Mouse (Mus musculus): Measurements from ENCODE around the gene Cox7a1. TPM values are rescaled to one million over a fixed set of nuclear protein-coding genes. Genes with fewer than 3 reads are reported as not detected.
"Not testable (repeated sequence)": the region's sequence is repeated elsewhere in the genome, so short reads cannot be mapped to it uniquely, and the experiment has no call there.

Cox7a1 gene
- 5.6 and 7.7 TPM in 2 replicates for polyA plus RNA-seq (2012; rRNA removed)

DNA sequence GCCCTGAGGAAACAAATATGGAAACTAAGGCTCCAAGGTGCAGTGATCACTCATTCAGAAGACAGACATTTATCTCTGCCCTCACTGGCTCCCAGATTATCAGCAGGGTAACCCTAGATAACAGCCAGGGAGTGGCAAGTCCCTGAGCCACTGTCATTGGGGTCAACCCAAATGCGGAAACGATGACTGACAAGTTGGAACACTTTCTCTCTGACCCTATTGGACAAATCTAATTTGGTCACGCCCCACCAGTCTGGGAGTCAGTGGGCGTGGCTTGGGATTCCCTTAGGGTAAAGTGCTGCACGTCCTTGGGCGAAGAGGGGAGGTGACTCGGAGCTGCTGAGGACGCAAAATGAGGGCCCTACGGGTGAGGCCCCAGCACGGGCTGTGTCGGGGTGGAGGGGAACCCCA is at the start of gene Cox7a1:
Gene Cox7a1 (plus strand): TSS at position 266 of the 411 bp plus-strand sequence.
- peak in 1 of 2 experiments; percentile 74 for DNase-seq (ENCODE audit: extremely low spot score in 1 of 2, low spot score in 1 of 2)

- DNase-seq (ENCODE audit: extremely low spot score in 1 of 2, low spot score in 1 of 2), result no peak
Measured at GRCm38 (mm10) chr7:30136826-30137225, 47.1 kb upstream of the Cox7a1 start.

DNA sequence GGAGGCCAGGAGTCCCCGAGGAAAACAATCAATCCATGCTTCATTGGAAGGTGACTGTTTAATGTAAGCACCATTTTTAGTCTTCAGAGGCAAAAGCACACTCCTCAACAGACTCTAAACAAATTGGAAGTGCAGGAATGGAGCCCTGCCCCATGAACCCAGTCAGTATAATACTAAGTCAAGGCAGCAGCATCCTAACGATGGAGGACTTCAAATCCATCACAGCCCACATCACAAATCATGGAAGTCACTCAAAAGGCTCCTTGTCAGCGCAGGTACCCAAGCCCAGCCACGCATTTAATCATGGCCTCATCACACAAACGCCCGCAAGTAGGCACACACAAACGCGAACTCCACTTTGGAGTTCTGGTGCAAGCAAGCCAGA is 40.8 kb upstream of the Cox7a1 start:
- DNase-seq (ENCODE audit: extremely low spot score in 1 of 2, low spot score in 1 of 2), result no peak

- peak; percentile 23 to 75 for DNase-seq (ENCODE audit: extremely low spot score in 1 of 2, low spot score in 1 of 2)
Measured at GRCm38 (mm10) chr7:30143555-30144209, 40.3 kb upstream of the Cox7a1 start.

- no peak for DNase-seq (ENCODE audit: extremely low spot score in 1 of 2, low spot score in 1 of 2)
Measured at GRCm38 (mm10) chr7:30147011-30147410, 36.9 kb upstream of the Cox7a1 start.

DNA sequence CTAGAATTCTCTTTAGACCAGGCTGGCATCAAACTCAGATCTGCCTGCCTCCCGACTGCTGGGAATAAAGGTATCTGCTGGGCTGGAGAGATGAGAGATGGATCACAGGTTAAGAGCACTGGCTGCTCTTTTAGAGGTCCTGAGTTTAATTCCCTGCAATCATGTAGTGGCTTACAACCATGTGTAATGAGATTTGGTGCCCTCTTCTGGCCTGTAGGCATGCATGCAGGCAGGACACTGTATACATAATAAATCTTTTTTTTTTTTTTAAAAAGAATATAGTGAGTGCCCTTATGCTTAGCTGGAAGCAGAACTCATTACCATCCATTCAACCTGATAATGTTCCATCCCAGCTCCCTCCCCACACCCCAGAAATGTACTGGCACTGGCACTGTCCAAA is 29.9 kb upstream of the Cox7a1 start:
- no peak for DNase-seq (ENCODE audit: extremely low spot score in 1 of 2, low spot score in 1 of 2)

- no peak for DNase-seq (ENCODE audit: extremely low spot score in 1 of 2, low spot score in 1 of 2)
Measured at GRCm38 (mm10) chr7:30155507-30155906, 28.4 kb upstream of the Cox7a1 start.

DNA sequence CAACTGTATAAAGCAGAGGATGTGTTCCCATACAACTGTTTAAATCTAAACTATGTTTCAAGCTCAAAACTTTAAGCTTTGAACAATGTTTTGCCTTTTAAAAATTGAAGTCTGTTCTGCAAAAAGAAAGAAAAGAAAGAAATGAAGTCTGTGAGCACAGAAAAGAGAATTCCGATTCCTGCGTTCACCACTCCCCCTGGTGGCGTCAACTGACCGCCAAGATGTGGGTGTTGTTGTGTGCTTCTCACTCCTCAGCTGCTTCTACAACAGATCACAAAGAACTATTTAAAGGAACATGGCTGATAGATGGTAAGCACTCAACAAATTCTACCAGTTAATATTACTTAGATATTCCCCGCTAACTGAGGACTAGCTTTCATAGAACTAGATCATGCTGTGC is 20.8 kb upstream of the Cox7a1 start:
- no peak for DNase-seq (ENCODE audit: extremely low spot score in 1 of 2, low spot score in 1 of 2)

GRCm38 (mm10) chr7:30164745-30165144 is 19.2 kb upstream of the Cox7a1 start:
- DNase-seq (ENCODE audit: extremely low spot score in 1 of 2, low spot score in 1 of 2), result no peak

GRCm38 (mm10) chr7:30168914-30169582 is 14.9 kb upstream of the Cox7a1 start:
- DNase-seq (ENCODE audit: extremely low spot score in 1 of 2, low spot score in 1 of 2), result peak in 1 of 2 experiments; percentile 39

DNA sequence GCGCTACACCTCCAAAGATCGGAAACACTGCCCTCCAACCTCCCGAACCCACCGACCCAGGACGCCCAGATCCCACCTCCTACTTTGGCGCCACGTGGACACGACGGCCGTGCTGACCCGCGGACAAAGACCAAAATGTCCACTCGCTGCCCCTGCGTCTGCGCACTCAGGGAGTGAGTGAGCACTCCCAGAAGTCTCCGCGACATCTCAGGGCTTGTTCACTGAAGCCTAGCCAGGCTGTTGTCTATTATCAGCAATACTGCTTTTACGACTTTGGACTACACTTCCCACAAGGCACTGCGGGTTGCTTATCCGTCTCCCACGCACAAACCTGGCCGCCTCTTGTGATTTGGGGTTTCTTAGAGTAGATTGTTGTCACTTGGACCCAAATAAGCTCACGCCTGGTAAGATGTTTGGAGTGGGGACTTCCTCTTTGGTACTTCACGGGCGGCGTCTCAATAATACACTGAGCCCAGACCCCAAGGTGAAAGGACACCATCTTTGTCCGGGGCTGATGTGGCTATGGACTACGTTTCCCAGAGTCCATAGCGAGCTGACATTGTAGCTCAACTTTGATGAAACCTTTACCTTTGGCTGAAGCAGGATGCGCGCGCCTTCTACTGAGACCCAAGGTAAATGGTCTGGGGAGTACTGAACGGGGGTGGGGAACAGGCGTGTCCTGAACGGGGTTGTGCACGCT is 14.2 kb upstream of the Cox7a1 start, which contains the start of gene Zfp146:
Gene Zfp146 (minus strand): TSS at position 168 of the 700 bp plus-strand sequence.
- peak; percentile 96 to 97 for DNase-seq (ENCODE audit: extremely low spot score in 1 of 2, low spot score in 1 of 2)

GRCm38 (mm10) chr7:30170283-30170951 is 13.5 kb upstream of the Cox7a1 start:
- no peak for DNase-seq (ENCODE audit: extremely low spot score in 1 of 2, low spot score in 1 of 2)

- no peak for DNase-seq (ENCODE audit: extremely low spot score in 1 of 2, low spot score in 1 of 2)
Measured at GRCm38 (mm10) chr7:30176474-30176873, 7.5 kb upstream of the Cox7a1 start.

DNA sequence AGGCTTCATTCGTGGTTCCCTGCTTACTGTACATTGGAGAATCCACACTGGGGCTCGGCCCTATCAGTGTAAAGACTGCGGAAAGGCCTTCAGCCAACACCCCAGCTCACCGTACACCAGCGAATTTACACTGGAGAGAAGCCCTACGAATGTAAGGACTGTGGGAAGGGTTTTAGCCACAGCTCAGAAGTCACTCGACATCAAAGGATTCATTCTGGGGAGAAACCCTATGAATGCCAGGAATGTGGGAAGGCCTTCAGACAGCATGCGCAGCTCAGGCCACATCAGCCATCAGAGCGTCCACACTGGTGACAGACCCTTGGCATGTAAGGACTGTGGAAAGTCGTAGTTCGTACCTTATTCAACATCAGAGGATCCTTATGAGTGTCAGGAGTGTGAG is 5.7 kb upstream of the Cox7a1 start:
- DNase-seq (ENCODE audit: extremely low spot score in 1 of 2, low spot score in 1 of 2), result no peak

DNA sequence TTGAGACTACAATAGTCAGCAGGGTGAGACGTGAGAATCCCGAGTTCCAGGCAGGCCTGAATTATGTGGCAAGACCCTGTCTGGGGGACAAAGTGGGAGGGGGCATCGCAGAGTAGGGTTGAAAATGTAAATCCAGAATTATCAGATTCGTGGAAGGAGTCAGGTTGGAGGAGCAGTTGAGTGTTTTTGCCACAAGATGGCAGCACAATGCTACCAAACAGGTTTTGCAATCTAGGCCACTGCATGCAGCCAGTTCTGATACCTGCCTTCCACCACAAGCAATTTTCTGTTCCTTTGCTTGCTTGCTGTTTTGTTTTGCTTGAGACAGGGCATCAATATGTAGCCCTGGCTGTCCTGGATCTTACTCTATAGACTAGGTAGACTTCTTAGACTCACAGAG is 2.6 kb upstream of the Cox7a1 start:
- peak; percentile 54 to 86 for DNase-seq (ENCODE audit: extremely low spot score in 1 of 2, low spot score in 1 of 2)

- DNase-seq (ENCODE audit: extremely low spot score in 1 of 2, low spot score in 1 of 2), result not testable (repeated sequence)
Measured at GRCm38 (mm10) chr7:30181929-30182328, 2.0 kb upstream of the Cox7a1 start.

GRCm38 (mm10) chr7:30183189-30183588 is 755 bp upstream of the Cox7a1 start:
- DNase-seq (ENCODE audit: extremely low spot score in 1 of 2, low spot score in 1 of 2), result not testable (repeated sequence)

DNA sequence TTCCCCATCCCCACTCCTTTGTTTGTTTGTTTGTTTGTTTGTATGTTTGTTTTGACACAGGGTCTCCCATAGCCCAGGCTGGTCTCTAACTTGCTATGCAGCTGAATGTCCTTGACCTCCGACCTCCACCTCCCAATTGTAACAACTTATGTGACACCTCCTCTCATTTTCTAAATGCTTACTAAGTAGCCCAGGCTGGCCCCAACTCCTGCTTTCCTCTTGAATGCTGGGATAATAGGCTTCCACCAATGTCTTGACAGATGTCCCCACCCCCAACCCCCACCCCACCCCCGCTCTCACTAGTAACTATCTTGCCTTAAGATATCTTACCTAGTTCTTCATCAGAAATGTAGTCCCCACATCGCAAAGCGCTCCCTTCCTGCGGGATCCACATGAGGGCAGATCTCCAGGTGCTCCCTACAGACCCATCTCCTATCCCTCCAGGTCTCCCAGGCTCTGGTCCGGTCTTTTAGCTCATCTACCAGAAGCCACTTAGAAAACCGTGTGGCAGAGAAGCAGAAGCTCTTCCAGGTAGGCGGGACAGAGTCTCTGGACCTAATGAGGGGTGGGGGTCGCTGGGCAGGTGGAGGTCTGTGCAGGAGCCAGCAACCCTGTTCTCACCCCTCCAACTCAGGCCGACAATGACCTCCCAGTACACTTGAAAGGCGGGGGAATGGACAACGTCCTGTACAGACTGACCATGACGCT is 851 bp downstream of the Cox7a1 start:
- no peak for DNase-seq (ENCODE audit: extremely low spot score in 1 of 2, low spot score in 1 of 2)

DNA sequence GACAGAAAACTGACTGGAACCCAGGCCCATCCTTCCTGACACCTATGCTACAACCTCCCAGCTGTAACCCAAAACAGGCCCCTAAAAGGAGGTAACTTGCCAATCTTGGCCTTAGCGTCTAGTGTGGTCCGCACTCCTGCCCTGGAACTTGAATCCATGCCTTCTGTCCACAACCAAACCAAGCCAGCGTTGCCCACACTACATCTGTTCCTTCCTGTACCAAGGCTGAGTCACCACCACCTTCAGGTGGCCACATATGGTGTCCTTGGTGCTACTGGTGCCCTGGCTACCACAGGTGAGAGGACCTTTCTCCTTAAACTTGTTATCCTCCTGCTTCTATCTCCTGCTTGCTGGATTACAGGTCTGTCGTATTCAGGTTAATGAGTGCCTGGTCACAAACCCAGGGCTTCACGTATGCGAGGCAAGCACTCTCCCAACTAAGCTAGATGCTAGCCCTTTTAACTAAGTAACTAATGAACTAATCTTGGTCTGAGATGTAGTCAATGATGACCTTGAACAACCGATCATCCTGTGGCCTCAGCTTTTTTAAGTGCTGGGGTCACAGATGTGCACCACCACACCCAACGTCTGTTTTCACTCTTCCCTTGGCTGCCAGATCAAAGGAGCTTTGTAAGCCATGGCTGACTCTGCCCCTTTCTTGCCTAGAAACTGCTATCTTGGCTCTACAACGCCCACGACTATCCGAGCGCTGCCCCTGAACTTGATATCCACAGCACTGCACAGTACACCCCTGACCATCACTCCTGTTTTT is 4.6 kb downstream of the Cox7a1 start:
- no peak for DNase-seq (ENCODE audit: extremely low spot score in 1 of 2, low spot score in 1 of 2)

GRCm38 (mm10) chr7:30189116-30189491 is 5.2 kb downstream of the Cox7a1 start:
- no peak for DNase-seq (ENCODE audit: extremely low spot score in 1 of 2, low spot score in 1 of 2)

Measured in frontal cortex, adult 2 months (tissue).